Mouse (Mus musculus) left cerebral cortex, adult 2 months (tissue): Measurements from ENCODE around the gene Dchs2. TPM values are rescaled to one million over a fixed set of nuclear protein-coding genes. Genes with fewer than 3 reads are reported as not detected.

ENCODE experiments used
- DNase-seq, 2 experiments: peaks; one replicate each; pipeline ENCODE4 v3.0.0; 2021 to 2022; ENCODE audit warnings: low spot score in 2 of 2, mixed read lengths in 1 of 2; ENCODE audit errors: extremely low spot score in 1 of 2
- H3K27ac ChIP-seq: fragments of 200-600 bp; 2 replicates; pipeline ENCODE4 v1.8.1; 2022
- H3K4me3 ChIP-seq: fragments of 200-600 bp; 2 replicates; pipeline ENCODE4 v1.8.1; 2022
- CTCF ChIP-seq: fragments of 200-600 bp; IDR thresholded peaks from 2 replicates; pipeline ENCODE4 v1.8.1; 2022; ENCODE audit warnings: antibody characterized with exemption, mild to moderate bottlenecking, moderate library complexity
- intact Hi-C: fragments of 180-260 bp; cut with DNase I; formaldehyde crosslinking; loops from one replicate; pipeline ENCODE4 v1.15.1; 2025
- total RNA-seq, 2 experiments: library from RNA; stranded (reverse); gene quantifications; 2 replicates each; pipeline ENCODE4 v1.2.3; 2021

The Dchs2 gene
- total RNA-seq, 2 experiments from 2014 or later = 2.6 to 4.2 TPM

DNA sequence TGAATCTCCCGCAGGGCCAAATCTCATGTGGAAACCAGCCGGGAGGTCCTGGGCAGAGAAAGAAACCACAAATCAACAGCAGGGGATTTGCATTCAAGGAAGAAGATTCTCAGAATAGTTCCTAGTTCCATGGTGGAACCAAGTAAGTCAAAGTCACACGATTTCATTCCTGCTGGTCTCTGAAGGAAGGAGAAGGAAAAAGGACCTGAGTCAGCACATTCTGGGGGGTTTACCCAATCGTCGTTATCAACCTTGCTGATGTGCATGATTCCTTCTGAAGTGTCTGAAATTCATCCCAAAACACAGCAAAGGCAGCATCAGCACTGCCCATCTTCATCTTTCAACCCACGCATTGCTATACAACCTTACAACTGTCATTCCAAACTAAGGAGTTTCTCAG is 249.1 kb downstream of the Dchs2 start:
- Histone ChIP-seq H3K27ac (no peak overlapping the region), H3K4me3 (no peak overlapping the region)
- DNase-seq = no peak
- no peak for TF ChIP-seq CTCF
- intact Hi-C loops = no loop called here

Other genes with a start within 250 kb of the Dchs2 start
- gene Lrat, start 224.0 kb upstream of the Dchs2 start, total RNA-seq = under 1 TPM in 1 of 2 experiments, not detected in 1; 0.11 TPM
- not detected for gene Fgg, start 120.2 kb upstream of the Dchs2 start, total RNA-seq
- not detected for gene Fga, start 101.9 kb upstream of the Dchs2 start, total RNA-seq
- not detected for gene Fgb, start 78.1 kb upstream of the Dchs2 start, total RNA-seq
- 10 to 100 TPM; 39.4 to 42.4 TPM for gene Plrg1, start 72.4 kb upstream of the Dchs2 start, total RNA-seq